Mouse (Mus musculus): Measurements from ENCODE around the gene Rgl3. TPM values are rescaled to one million over a fixed set of nuclear protein-coding genes. Genes with fewer than 3 reads are reported as not detected.

Gene Rgl3
- polyA plus RNA-seq, 1 experiment from 2014 or later, result 1.4 TPM

- H3K9ac ChIP-seq (ENCODE audit: low read length), result no peak overlapping the region
- 0 out of 2 replicates have a peak, but pooled peaks cover 3% of the 10 kb centered on the region for H3K4me1 ChIP-seq (replicated peaks; ENCODE audit: control insufficient read depth, insufficient read depth, low read length)
- H3K4me2 ChIP-seq (ENCODE audit: low read length), result no peak overlapping the region
- H3K27me3 ChIP-seq (replicated peaks; ENCODE audit: control insufficient read depth, insufficient read depth, low read length), result peaks cover 6% of the 10 kb centered on the region; the same call in 1 of the 2 replicates
- H3K36me3 ChIP-seq (ENCODE audit: control insufficient read depth, insufficient read depth, low read length), result no peaks in the 10 kb centered on the region
- DNase-seq (ENCODE audit: low spot score) (no peak), ATAC-seq (replicated peaks; ENCODE audit: low FRiP score, low TSS enrichment, low read depth) (no peak)
- 50% methylated on average over 8 of the region's 8 CpGs for WGBS
- no peak overlapping the region for H3K27ac ChIP-seq (ENCODE audit: low read depth)
- no peak overlapping the region for H3K4me3 ChIP-seq (ENCODE audit: low read depth, low read length)
- H3K9me3 ChIP-seq (ENCODE audit: control insufficient read depth, low read length), result no peaks in the 10 kb centered on the region
These were observed 41.1 kb downstream of the Rgl3 start for GRCm38 (mm10) chr9:21948146-21948545.

- WGBS, result 6% methylated on average over 28 of the region's 28 CpGs
- no peak for ATAC-seq (replicated peaks; ENCODE audit: low FRiP score, low TSS enrichment, low read depth)
- peak overlapping the region; percentile 18; the same call in 1 of the 2 replicates for H3K4me2 ChIP-seq (ENCODE audit: low read length)
These were observed 41.6 kb downstream of the Rgl3 start for GRCm38 (mm10) chr9:21947540-21948130.

GRCm38 (mm10) chr9:21944267-21944666 is 45.0 kb downstream of the Rgl3 start:
- 17% methylated on average over 23 of the region's 23 CpGs for WGBS
- H3K9me3 ChIP-seq (ENCODE audit: control insufficient read depth, low read length), result no peaks in the 10 kb centered on the region
- H3K9ac ChIP-seq (ENCODE audit: low read length), result no peak overlapping the region
- 0 out of 2 replicates have a peak, but pooled peaks cover 3% of the 10 kb centered on the region for H3K4me1 ChIP-seq (replicated peaks; ENCODE audit: control insufficient read depth, insufficient read depth, low read length)
- no peaks in the 10 kb centered on the region for H3K36me3 ChIP-seq (ENCODE audit: control insufficient read depth, insufficient read depth, low read length)
- peaks cover 6% of the 10 kb centered on the region; the same call in 1 of the 2 replicates for H3K27me3 ChIP-seq (replicated peaks; ENCODE audit: control insufficient read depth, insufficient read depth, low read length)
- H3K27ac ChIP-seq (ENCODE audit: low read depth), result no peak overlapping the region
- DNase-seq (ENCODE audit: low spot score) (no peak), ATAC-seq (replicated peaks; ENCODE audit: low FRiP score, low TSS enrichment, low read depth) (no peak)
- no peak overlapping the region; the same call in 1 of the 2 replicates for H3K4me2 ChIP-seq (ENCODE audit: low read length)
- H3K4me3 ChIP-seq (ENCODE audit: low read depth, low read length), result no peak overlapping the region

More at GRCm38 (mm10) chr9:21947540-21948130, 41.6 kb downstream of the Rgl3 start:
- peaks cover 6% of the 10 kb centered on the region; the same call in 1 of the 2 replicates for H3K27me3 ChIP-seq (replicated peaks; ENCODE audit: control insufficient read depth, insufficient read depth, low read length)
- no peak overlapping the region for H3K9ac ChIP-seq (ENCODE audit: low read length)
- H3K4me3 ChIP-seq (ENCODE audit: low read depth, low read length), result no peak overlapping the region
- no peak overlapping the region for H3K27ac ChIP-seq (ENCODE audit: low read depth)
- DNase-seq (ENCODE audit: low spot score), result no peak
- no peaks in the 10 kb centered on the region for H3K9me3 ChIP-seq (ENCODE audit: control insufficient read depth, low read length)
- H3K36me3 ChIP-seq (ENCODE audit: control insufficient read depth, insufficient read depth, low read length), result no peaks in the 10 kb centered on the region
- 0 out of 2 replicates have a peak, but pooled peaks cover 3% of the 10 kb centered on the region for H3K4me1 ChIP-seq (replicated peaks; ENCODE audit: control insufficient read depth, insufficient read depth, low read length)

- H3K4me2 ChIP-seq (ENCODE audit: low read length), result no peak overlapping the region
- H3K4me3 ChIP-seq (ENCODE audit: low read depth, low read length), result no peak overlapping the region
- DNase-seq (ENCODE audit: low spot score), result no peak
- H3K36me3 ChIP-seq (ENCODE audit: control insufficient read depth, insufficient read depth, low read length), result no peaks in the 10 kb centered on the region
- WGBS, result 43% methylated on average over 12 of the region's 12 CpGs
- H3K27ac ChIP-seq (ENCODE audit: low read depth), result no peak overlapping the region
- H3K9me3 ChIP-seq (ENCODE audit: control insufficient read depth, low read length), result no peaks in the 10 kb centered on the region
- 0 out of 2 replicates have a peak, but pooled peaks cover 3% of the 10 kb centered on the region for H3K4me1 ChIP-seq (replicated peaks; ENCODE audit: control insufficient read depth, insufficient read depth, low read length)
- no peak for ATAC-seq (replicated peaks; ENCODE audit: low FRiP score, low TSS enrichment, low read depth)
- H3K9ac ChIP-seq (ENCODE audit: low read length), result no peak overlapping the region
- peaks cover 6% of the 10 kb centered on the region; the same call in 1 of the 2 replicates for H3K27me3 ChIP-seq (replicated peaks; ENCODE audit: control insufficient read depth, insufficient read depth, low read length)
These were observed 45.6 kb downstream of the Rgl3 start for GRCm38 (mm10) chr9:21943638-21944037.

- DNase-seq (ENCODE audit: low spot score), result no peak
- Histone ChIP-seq H3K27me3 (replicated peaks; ENCODE audit: control insufficient read depth, insufficient read depth, low read length) (peaks cover 6% of the 10 kb centered on the region; the same call in 1 of the 2 replicates), H3K4me3 (ENCODE audit: low read depth, low read length) (no peak overlapping the region), H3K4me1 (replicated peaks; ENCODE audit: control insufficient read depth, insufficient read depth, low read length) (0 out of 2 replicates have a peak, but pooled peaks cover 5% of the 10 kb centered on the region), H3K27ac (ENCODE audit: low read depth) (no peak overlapping the region), H3K36me3 (ENCODE audit: control insufficient read depth, insufficient read depth, low read length) (no peaks in the 10 kb centered on the region), H3K9me3 (ENCODE audit: control insufficient read depth, low read length) (no peaks in the 10 kb centered on the region), H3K9ac (ENCODE audit: low read length) (no peak overlapping the region), H3K4me2 (ENCODE audit: low read length) (no peak overlapping the region)
- WGBS, result 70% methylated on average over 12 of the region's 12 CpGs
- no peak for ATAC-seq (replicated peaks; ENCODE audit: low FRiP score, low TSS enrichment, low read depth)
These were observed 46.2 kb downstream of the Rgl3 start for GRCm38 (mm10) chr9:21943046-21943445.

- H3K27ac ChIP-seq (ENCODE audit: low read depth), result no peak overlapping the region
- no peak overlapping the region for H3K9ac ChIP-seq (ENCODE audit: low read length)
- H3K9me3 ChIP-seq (ENCODE audit: control insufficient read depth, low read length), result no peaks in the 10 kb centered on the region
- no peak overlapping the region for H3K4me2 ChIP-seq (ENCODE audit: low read length)
- no peaks in the 10 kb centered on the region for H3K27me3 ChIP-seq (replicated peaks; ENCODE audit: control insufficient read depth, insufficient read depth, low read length)
- H3K36me3 ChIP-seq (ENCODE audit: control insufficient read depth, insufficient read depth, low read length), result no peaks in the 10 kb centered on the region
- 88% methylated on average over 4 of the region's 4 CpGs for WGBS
- DNase-seq (ENCODE audit: low spot score), result no peak
- peaks cover 10% of the 10 kb centered on the region; the same call in 1 of the 2 replicates for H3K4me1 ChIP-seq (replicated peaks; ENCODE audit: control insufficient read depth, insufficient read depth, low read length)
- H3K4me3 ChIP-seq (ENCODE audit: low read depth, low read length), result no peak overlapping the region
- no peak for ATAC-seq (replicated peaks; ENCODE audit: low FRiP score, low TSS enrichment, low read depth)
These were observed 50.9 kb downstream of the Rgl3 start for GRCm38 (mm10) chr9:21938234-21938855.

- H3K27me3 ChIP-seq (replicated peaks; ENCODE audit: control insufficient read depth, insufficient read depth, low read length), result no peaks in the 10 kb centered on the region
- no peaks in the 10 kb centered on the region for H3K36me3 ChIP-seq (ENCODE audit: control insufficient read depth, insufficient read depth, low read length)
- H3K9ac ChIP-seq (ENCODE audit: low read length), result no peak overlapping the region
- no peak overlapping the region for H3K27ac ChIP-seq (ENCODE audit: low read depth)
- 82% methylated on average over 4 of the region's 4 CpGs for WGBS
- no peak overlapping the region for H3K4me3 ChIP-seq (ENCODE audit: low read depth, low read length)
- no peaks in the 10 kb centered on the region for H3K9me3 ChIP-seq (ENCODE audit: control insufficient read depth, low read length)
- DNase-seq (ENCODE audit: low spot score), result no peak
- peaks cover 10% of the 10 kb centered on the region; the same call in 1 of the 2 replicates for H3K4me1 ChIP-seq (replicated peaks; ENCODE audit: control insufficient read depth, insufficient read depth, low read length)
- ATAC-seq (replicated peaks; ENCODE audit: low FRiP score, low TSS enrichment, low read depth), result no peak
- peak overlapping the region; percentile 59 for H3K4me2 ChIP-seq (ENCODE audit: low read length)
These were observed 51.5 kb downstream of the Rgl3 start for GRCm38 (mm10) chr9:21937711-21938175.

GRCm38 (mm10) chr9:21936692-21937570 is 52.3 kb downstream of the Rgl3 start, which contains the start of gene Plppr2:
Plppr2 (plus strand) TSS chr9:21937033.
- whole genome bisulfite sequencing, result 2% methylated on average over 43 of the region's 43 CpGs
- Histone ChIP-seq H3K9ac (ENCODE audit: low read length) (peak within 1 kb of the TSS; percentile 29), H3K4me3 (ENCODE audit: low read depth, low read length) (peak within 1 kb of the TSS; percentile 41), H3K9me3 (ENCODE audit: control insufficient read depth, low read length) (no peaks in the 10 kb centered on the region), H3K27ac (ENCODE audit: low read depth) (no peak within 1 kb of the TSS), H3K27me3 (replicated peaks; ENCODE audit: control insufficient read depth, insufficient read depth, low read length) (no peaks in the 10 kb centered on the region), H3K4me2 (ENCODE audit: low read length) (peak within 1 kb of the TSS; percentile 59), H3K36me3 (ENCODE audit: control insufficient read depth, insufficient read depth, low read length) (no peaks in the 10 kb centered on the region), H3K4me1 (replicated peaks; ENCODE audit: control insufficient read depth, insufficient read depth, low read length) (peaks cover 10% of the 10 kb centered on the region; the same call in 1 of the 2 replicates)
- DNase-seq (ENCODE audit: low spot score) (peak; percentile 95), ATAC-seq (replicated peaks; ENCODE audit: low FRiP score, low TSS enrichment, low read depth) (peak; percentile 96)

Measured in intestine, embryonic 14.5 days (tissue).